Mouse (Mus musculus): ENCODE measurements around the gene Atf6b. TPM values are rescaled to one million over a fixed set of nuclear protein-coding genes. Genes with fewer than 3 reads are reported as not detected.

Gene Atf6b
- polyA plus RNA-seq, 1 experiment from 2014 or later, result 111 TPM

- under 1% methylated on average over 16 of the region's 16 CpGs for WGBS
- peak within 1 kb of the TSS; percentile 64 for H3K4me3 ChIP-seq
- H3K27me3 ChIP-seq (ENCODE audit: low read depth, poor library complexity, severe bottlenecking), result peaks cover 59% of the 10 kb centered on the region
- H3K36me3 ChIP-seq, result peaks cover 9% of the 10 kb centered on the region
- peaks cover 74% of the 10 kb centered on the region for H3K4me1 ChIP-seq
- H3K9me3 ChIP-seq (replicated peaks), result no peaks in the 10 kb centered on the region
- peak; percentile 63 for DNase-seq (ENCODE audit: low spot score)
- H3K27ac ChIP-seq (replicated peaks), result peak within 1 kb of the TSS; percentile 94
Measured at GRCm38 (mm10) chr17:34629221-34629751, 17.7 kb upstream of the Atf6b start, which contains the start of gene Prrt1. Prrt1 (plus strand) TSS chr17:34629533.

- Histone ChIP-seq H3K9me3 (replicated peaks) (no peaks in the 10 kb centered on the region), H3K27ac (replicated peaks) (0 out of 2 replicates have a peak overlapping the region, but pooled peaks have one; percentile 94), H3K36me3 (peaks cover 8% of the 10 kb centered on the region), H3K4me1 (peaks cover 74% of the 10 kb centered on the region), H3K27me3 (ENCODE audit: low read depth, poor library complexity, severe bottlenecking) (peaks cover 59% of the 10 kb centered on the region), H3K4me3 (peak overlapping the region; percentile 64)
- no peak for DNase-seq (ENCODE audit: low spot score)
- WGBS, result 14% methylated on average over 12 of the region's 12 CpGs
Measured at GRCm38 (mm10) chr17:34629796-34630603, 16.9 kb upstream of the Atf6b start.

GRCm38 (mm10) chr17:34630761-34631301, 16.1 kb upstream of the Atf6b start:
- DNase-seq (ENCODE audit: low spot score), result no peak
- H3K4me3 ChIP-seq, result peak overlapping the region; percentile 64
- H3K9me3 ChIP-seq (replicated peaks), result no peaks in the 10 kb centered on the region
- peak overlapping the region; percentile 75 for H3K27ac ChIP-seq (replicated peaks)
- H3K4me1 ChIP-seq, result peaks cover 71% of the 10 kb centered on the region
- H3K27me3 ChIP-seq (ENCODE audit: low read depth, poor library complexity, severe bottlenecking), result peaks cover 59% of the 10 kb centered on the region
- no peaks in the 10 kb centered on the region for H3K36me3 ChIP-seq
- 3% methylated on average over 48 of the region's 48 CpGs for WGBS

GRCm38 (mm10) chr17:34631647-34632046, 15.3 kb upstream of the Atf6b start:
- peak overlapping the region; percentile 64 for H3K27ac ChIP-seq (replicated peaks)

GRCm38 (mm10) chr17:34632261-34632691, 14.7 kb upstream of the Atf6b start:
- peak; percentile 54 for DNase-seq (ENCODE audit: low spot score)
- no peaks in the 10 kb centered on the region for H3K9me3 ChIP-seq (replicated peaks)
- H3K27me3 ChIP-seq (ENCODE audit: low read depth, poor library complexity, severe bottlenecking), result peaks cover 59% of the 10 kb centered on the region
- H3K36me3 ChIP-seq, result no peaks in the 10 kb centered on the region
- peak overlapping the region; percentile 64 for H3K4me3 ChIP-seq
- peaks cover 58% of the 10 kb centered on the region for H3K4me1 ChIP-seq
- under 1% methylated on average over 26 of the region's 26 CpGs for WGBS
- peak overlapping the region; percentile 64 for H3K27ac ChIP-seq (replicated peaks)

More at GRCm38 (mm10) chr17:34631647-34632046, 15.3 kb upstream of the Atf6b start:
- Histone ChIP-seq H3K9me3 (replicated peaks) (no peaks in the 10 kb centered on the region), H3K36me3 (no peaks in the 10 kb centered on the region), H3K4me3 (peak overlapping the region; percentile 64), H3K4me1 (peaks cover 63% of the 10 kb centered on the region), H3K27me3 (ENCODE audit: low read depth, poor library complexity, severe bottlenecking) (peaks cover 59% of the 10 kb centered on the region)
- no peak for DNase-seq (ENCODE audit: low spot score)
- 3% methylated on average over 12 of the region's 12 CpGs for WGBS

- WGBS, result 80% methylated on average over 2 of the region's 2 CpGs
- H3K36me3 ChIP-seq, result no peaks in the 10 kb centered on the region
- H3K27ac ChIP-seq (replicated peaks), result no peak overlapping the region
Measured at GRCm38 (mm10) chr17:34635671-34636070, 11.3 kb upstream of the Atf6b start.

GRCm38 (mm10) chr17:34637459-34637858, 9.5 kb upstream of the Atf6b start:
- H3K4me3 ChIP-seq, result no peak overlapping the region
- peaks cover 20% of the 10 kb centered on the region for H3K4me1 ChIP-seq
- no peaks in the 10 kb centered on the region for H3K9me3 ChIP-seq (replicated peaks)
- no peak for DNase-seq (ENCODE audit: low spot score)
- WGBS, result 60% methylated on average over 3 of the region's 3 CpGs
- H3K36me3 ChIP-seq, result no peaks in the 10 kb centered on the region
- H3K27me3 ChIP-seq (ENCODE audit: low read depth, poor library complexity, severe bottlenecking), result peaks cover 16% of the 10 kb centered on the region
- 0 out of 2 replicates have a peak overlapping the region, but pooled peaks have one; percentile 5 for H3K27ac ChIP-seq (replicated peaks)

More at GRCm38 (mm10) chr17:34635671-34636070, 11.3 kb upstream of the Atf6b start:
- Histone ChIP-seq H3K4me1 (peaks cover 28% of the 10 kb centered on the region), H3K4me3 (no peak overlapping the region), H3K27me3 (ENCODE audit: low read depth, poor library complexity, severe bottlenecking) (peaks cover 33% of the 10 kb centered on the region), H3K9me3 (replicated peaks) (no peaks in the 10 kb centered on the region)
- DNase-seq (ENCODE audit: low spot score), result no peak

GRCm38 (mm10) chr17:34639461-34640255, 7.3 kb upstream of the Atf6b start:
- 86% methylated on average over 7 of the region's 7 CpGs for WGBS
- no peaks in the 10 kb centered on the region for H3K27me3 ChIP-seq (ENCODE audit: low read depth, poor library complexity, severe bottlenecking)
- H3K27ac ChIP-seq (replicated peaks), result 0 out of 2 replicates have a peak overlapping the region, but pooled peaks have one; percentile 85
- H3K9me3 ChIP-seq (replicated peaks), result no peaks in the 10 kb centered on the region
- H3K36me3 ChIP-seq, result no peaks in the 10 kb centered on the region
- H3K4me3 ChIP-seq, result no peak overlapping the region
- no peak for DNase-seq (ENCODE audit: low spot score)
- H3K4me1 ChIP-seq, result peaks cover 13% of the 10 kb centered on the region

DNA sequence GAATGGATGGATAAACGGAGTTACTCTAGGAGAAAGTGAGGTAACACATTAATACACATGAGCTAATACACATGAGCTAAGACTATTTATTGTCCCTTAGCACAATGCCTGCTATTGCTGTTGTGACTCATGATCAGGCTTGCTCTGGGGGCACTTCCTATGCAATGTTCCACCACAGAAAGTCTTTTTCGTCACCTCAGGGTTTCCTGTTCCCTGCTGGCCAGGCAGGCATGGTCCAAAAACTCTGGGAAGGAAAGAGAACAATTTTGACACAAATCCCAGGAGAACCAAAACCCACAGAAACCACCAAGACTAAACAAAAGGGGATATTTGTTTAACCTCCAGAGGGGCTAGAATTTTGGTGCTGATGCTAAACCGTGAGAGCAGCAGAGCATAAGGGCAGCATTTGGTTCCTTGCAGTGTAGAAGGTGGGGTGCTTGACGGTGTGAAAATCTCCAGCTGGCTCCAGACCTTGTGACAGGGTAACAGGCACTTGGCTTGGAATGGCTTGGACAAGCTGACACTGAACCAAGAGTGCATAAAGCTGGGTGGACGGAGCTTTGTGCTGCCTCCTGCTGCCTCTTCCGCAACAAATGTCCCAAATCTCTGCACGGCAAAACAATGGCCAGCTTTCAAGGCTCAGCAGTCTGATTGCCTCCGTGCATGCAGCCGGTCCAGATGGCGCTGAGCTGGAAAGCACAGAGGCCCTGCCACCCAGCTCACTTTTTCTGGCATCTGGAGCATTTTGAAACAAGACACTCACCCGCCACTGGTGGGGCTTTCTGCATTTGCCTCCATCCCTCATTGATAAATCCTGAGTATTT, 6.0 kb upstream of the Atf6b start:
- Histone ChIP-seq H3K36me3 (peaks cover 6% of the 10 kb centered on the region), H3K9me3 (replicated peaks) (no peaks in the 10 kb centered on the region), H3K27ac (replicated peaks) (peak overlapping the region; percentile 85), H3K4me1 (peaks cover 26% of the 10 kb centered on the region), H3K27me3 (ENCODE audit: low read depth, poor library complexity, severe bottlenecking) (no peaks in the 10 kb centered on the region), H3K4me3 (peak overlapping the region; percentile 29)
- DNase-seq (ENCODE audit: low spot score), result peak; percentile 57
- 18% methylated on average over 11 of the region's 11 CpGs for WGBS

DNA sequence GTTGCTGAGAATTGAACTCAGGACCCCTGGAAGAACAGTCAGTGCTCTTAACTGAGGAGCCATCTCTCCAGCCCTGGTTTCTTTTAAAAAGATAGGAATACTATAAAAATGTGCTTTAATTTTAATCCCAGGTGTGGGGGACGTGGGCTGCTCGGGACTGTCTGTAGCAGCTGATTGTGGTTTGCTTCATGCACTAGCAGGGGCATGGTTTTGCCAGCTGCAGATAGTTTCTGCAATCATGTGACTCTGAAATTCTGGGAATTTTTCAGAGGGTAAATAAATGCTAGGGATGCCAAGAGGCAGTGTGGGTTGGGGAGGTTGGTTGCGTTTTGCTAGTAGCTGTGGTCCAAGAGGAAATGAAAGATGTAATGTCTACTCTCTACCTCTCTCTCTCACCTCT, 5.0 kb upstream of the Atf6b start:
- Histone ChIP-seq H3K27me3 (ENCODE audit: low read depth, poor library complexity, severe bottlenecking) (no peaks in the 10 kb centered on the region), H3K4me3 (no peak overlapping the region), H3K27ac (replicated peaks) (peak overlapping the region; percentile 85; the same call in 1 of the 2 replicates), H3K36me3 (peaks cover 11% of the 10 kb centered on the region), H3K9me3 (replicated peaks) (no peaks in the 10 kb centered on the region), H3K4me1 (peaks cover 33% of the 10 kb centered on the region)
- WGBS, result 90% methylated on average over 3 of the region's 3 CpGs
- DNase-seq (ENCODE audit: low spot score), result no peak

DNA sequence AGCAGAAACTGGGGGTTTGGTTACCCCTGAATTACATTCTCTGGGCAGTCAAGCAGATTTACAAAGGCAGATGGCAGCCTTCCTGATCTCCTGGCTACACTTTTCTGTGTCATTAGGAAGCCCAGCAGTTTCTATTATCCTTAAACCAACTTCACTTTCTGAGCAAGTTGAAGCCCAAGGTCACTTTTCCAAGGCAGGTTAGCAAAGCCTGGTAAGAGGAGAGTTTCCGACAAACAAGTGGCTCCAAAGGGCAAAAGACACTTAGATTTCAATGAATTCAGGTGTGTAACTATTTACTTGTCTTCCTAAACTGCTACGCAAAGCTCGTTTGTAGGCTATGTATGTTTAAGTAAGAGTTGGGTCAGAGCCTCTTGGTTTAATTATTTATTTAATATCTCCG, 3.6 kb upstream of the Atf6b start:
- no peaks in the 10 kb centered on the region for H3K27me3 ChIP-seq (ENCODE audit: low read depth, poor library complexity, severe bottlenecking)
- H3K9me3 ChIP-seq (replicated peaks), result no peaks in the 10 kb centered on the region
- H3K27ac ChIP-seq (replicated peaks), result no peak overlapping the region
- no peak for DNase-seq (ENCODE audit: low spot score)
- H3K4me1 ChIP-seq, result peaks cover 43% of the 10 kb centered on the region
- no peak overlapping the region for H3K4me3 ChIP-seq
- peaks cover 14% of the 10 kb centered on the region for H3K36me3 ChIP-seq
- 95% methylated on average over 4 of the region's 4 CpGs for WGBS

All from midbrain, embryonic 10.5 days (tissue).